Mouse (Mus musculus): ENCODE measurements around the gene Dnase1.
A peak's percentile ranks its signal among the peaks of the same experiment; 100 is the strongest.
"Not testable (repeated sequence)": the region's sequence is repeated elsewhere in the genome, so short reads cannot be mapped to it uniquely, and the experiment has no call there.

The Dnase1 gene

GRCm38 (mm10) chr16:4036807-4037206 is at the start of gene Dnase1:
Gene Dnase1 (plus strand): TSS chr16:4036942.
- DNase-seq, result no peak

GRCm38 (mm10) chr16:3988410-3988809 is 48.3 kb upstream of the Dnase1 start:
- DNase-seq, result no peak

GRCm38 (mm10) chr16:4003489-4004398 is 33.0 kb upstream of the Dnase1 start, which contains the start of gene Slx4:
Gene Slx4 (minus strand): TSS chr16:4003770.
- peak; percentile 100 for DNase-seq

GRCm38 (mm10) chr16:4012882-4013570 is 23.7 kb upstream of the Dnase1 start:
- no peak for DNase-seq

DNA sequence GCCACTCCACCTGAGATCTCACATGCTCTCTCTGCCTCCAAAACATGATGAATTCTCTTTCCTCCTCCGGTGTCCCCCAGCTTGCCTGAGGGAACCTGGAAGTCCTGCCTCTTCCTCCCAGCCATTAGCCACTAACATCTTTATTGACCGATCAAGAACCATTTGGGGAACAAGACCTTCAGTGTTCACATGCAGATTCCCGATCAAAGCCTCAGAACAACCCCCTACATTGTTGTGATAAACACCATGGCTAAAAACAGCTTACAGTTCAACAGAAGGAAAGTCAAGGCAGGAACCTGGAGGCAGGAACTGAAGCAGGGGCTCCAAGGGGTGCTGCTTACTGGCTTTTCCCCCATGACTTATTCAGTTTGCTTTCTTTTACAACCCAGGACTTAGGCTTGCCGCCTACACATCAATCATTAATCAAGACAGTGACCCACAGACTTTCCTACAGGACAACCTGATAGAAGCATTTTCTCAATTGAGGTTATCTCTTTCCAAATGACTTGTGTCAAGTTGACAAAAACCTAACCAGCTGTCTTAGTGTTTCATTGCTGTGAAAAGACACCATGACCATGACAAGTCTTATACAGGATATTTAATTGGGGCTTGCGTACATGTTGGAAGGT is 22.6 kb upstream of the Dnase1 start:
- no peak for DNase-seq

GRCm38 (mm10) chr16:4016786-4017185 is 20.0 kb upstream of the Dnase1 start:
- DNase-seq, result not testable (repeated sequence)

DNA sequence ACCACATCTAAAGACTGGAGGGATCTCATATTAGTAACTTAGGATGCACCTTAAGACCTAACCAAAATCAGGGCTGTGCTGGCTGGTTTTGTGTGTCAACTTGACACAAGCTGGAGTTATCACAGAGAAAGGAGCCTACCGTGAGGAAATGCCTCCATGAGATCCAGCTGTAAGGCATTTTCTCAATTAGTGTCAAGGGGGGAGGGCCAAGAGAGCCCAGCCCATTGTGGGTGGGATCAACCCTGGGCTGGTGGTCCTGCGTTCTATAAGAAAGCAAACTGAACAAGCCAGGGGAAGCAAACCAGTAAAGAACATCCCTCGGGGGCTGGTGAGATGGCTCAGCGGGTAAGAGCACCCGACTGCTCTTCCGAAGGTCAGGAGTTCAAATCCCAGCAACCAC is 19.3 kb upstream of the Dnase1 start:
- not testable (repeated sequence) for DNase-seq

DNA sequence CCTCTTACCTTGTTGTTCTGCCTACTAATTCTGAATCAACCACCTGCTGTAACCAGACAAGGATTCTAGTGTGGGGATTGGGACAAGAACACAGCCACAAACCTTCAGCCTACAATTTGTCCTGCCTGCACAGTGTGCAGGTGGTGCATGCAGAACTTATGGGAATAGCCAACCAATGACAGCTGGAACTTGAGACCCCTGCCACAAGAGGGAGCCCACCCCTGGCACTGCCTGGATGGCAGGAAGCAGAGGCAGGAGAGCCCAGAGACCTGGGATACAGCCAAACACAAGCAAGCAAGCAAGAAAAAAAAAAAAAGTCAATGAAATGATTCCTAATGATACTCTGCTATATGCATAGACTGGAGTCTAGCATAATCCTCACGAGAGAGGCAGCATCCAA is 15.5 kb upstream of the Dnase1 start:
- DNase-seq, result peak; percentile 81

DNA sequence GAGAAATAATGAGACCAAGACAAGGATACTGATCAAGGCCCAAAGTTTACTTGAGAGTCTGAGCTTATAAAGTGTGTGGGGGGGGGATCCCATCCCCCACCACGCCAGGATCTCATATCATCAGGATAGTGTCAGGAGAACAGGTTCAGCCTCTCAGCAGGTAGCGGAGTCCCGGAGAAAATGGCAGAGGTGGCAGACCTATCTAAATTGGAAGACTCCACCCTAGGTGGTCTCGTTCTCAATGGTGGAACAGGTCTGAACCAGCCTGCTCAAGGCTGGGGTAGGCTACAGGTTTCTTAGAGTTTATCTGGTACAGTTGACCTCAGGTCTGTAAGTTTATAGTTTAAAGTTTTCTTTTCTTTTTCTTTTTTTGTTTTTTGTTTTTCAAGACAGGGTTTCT is 14.0 kb upstream of the Dnase1 start:
- DNase-seq, result no peak

GRCm38 (mm10) chr16:4026672-4027071 is 10.1 kb upstream of the Dnase1 start:
- no peak for DNase-seq

GRCm38 (mm10) chr16:4027211-4027610 is 9.5 kb upstream of the Dnase1 start:
- no peak for DNase-seq

DNA sequence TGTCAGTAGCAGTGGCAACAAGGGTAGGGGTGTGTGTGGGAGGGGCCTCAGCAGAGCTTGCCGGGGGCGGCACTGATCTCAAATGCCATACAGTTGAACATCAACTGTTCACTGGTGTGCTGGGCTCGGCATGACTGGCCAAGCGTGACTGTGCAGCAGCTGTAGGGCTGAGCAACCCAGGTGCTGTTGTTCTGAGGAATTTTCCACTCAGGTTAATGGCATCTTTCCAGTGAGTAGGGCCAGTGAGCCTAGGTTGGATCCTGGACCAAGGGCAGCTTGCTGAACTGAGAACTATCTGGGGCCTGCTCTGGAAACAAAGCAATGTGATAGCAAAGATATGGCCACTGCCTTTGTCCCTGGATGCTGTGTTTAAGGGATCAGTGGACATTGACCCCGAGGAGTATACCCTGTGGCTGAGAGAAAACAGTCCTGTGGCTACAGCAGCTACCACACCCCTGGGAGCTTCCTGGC is 7.3 kb upstream of the Dnase1 start:
- peak; percentile 84 for DNase-seq

DNA sequence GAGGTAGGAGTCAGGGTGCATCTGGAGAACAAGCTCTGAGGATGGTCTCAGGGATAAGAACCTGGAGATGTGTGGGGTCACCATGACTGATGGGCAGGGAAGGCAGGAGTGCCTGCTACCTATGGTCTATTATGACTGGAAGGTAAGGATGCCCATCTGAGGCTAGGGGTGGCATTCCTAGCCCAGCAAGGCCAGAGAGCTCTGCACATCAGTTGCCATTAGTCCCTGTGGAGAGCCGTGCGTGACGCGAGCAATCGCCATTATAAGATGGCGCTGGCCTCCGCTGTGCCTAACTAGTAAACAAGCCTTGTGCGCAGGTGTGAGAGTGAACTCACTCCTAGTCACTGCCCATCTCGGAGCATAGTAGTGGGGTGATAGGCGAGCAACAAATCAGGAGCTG is 6.2 kb upstream of the Dnase1 start:
- no peak for DNase-seq

- no peak for DNase-seq
Measured at GRCm38 (mm10) chr16:4031441-4032274, 5.1 kb upstream of the Dnase1 start.

DNA sequence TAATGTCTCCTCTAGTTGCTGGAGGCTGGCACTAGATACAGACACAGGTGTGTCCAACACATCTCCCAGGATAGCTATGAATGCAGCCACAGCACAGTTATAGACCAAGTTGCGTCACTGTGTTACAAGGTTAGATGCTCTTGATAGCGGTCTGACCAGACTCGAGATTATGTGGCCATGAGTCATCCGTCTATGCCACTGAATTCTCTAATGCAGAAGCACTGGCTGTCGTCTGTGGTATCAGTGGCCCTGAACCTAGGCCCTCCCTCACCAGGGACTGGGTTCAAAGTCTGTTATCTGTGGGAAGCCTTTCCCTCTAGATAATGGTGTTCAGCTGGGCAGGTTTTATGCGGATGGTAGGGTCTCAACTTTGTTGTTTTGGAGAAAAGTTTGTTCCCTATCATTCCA is 4.4 kb upstream of the Dnase1 start:
- no peak for DNase-seq

DNA sequence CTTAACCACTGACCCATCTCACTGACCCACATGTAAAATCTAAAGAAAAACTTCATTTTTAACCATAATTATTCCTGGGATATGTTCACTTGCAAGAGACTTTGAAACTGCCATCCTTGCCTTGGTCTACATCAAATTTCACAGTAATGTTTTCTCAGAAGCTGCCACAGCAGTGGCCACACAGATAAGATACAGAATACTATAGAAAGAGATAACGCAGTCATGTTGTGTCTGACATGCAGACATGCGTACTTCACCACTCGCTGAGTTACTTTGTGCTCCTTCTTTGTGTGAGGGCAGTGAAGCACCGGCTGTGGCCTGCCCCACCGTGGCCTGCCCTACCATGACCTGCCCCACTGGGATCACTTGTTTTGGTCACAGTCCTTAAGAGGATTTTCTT is 2.8 kb upstream of the Dnase1 start:
- DNase-seq, result no peak

DNA sequence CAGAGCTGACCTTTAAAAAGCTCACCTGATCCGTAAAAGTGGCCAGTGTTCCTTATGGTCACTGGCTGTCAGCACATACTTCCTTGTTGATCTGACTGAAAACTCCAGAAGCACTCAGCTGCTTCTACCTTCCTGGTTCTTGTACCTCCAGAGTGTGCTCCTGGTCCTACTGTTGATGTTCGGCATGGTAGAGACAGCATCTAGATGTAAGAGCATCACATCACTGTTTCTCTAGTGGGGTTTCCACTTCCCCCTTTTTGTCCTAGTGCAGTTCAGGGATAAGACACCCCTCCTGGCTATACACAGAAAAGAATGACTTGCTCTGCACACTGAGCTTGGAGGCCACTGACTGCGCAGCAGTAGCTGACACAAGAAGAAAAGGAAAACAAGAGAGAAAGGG is 2.3 kb upstream of the Dnase1 start:
- DNase-seq, result no peak

DNA sequence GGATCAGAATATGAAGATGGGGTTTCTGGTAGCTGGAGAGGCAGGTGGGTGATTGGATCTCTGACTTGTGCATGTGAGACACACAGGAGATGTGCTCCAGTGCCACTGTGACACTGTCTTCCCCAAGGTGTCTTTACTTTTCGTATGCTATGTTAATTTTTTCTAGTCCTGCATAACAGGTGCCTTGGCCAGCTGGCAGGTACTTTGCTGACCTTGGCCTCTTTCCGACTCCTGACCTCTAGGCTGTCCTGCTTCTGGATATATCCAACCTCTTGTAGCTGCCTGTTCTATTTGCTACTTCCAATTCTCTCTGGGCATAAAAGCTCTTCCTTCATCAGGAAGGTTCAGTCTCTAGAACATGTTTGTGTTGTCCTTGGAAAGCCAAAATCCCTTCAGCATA is 1.2 kb upstream of the Dnase1 start:
- DNase-seq, result no peak

DNA sequence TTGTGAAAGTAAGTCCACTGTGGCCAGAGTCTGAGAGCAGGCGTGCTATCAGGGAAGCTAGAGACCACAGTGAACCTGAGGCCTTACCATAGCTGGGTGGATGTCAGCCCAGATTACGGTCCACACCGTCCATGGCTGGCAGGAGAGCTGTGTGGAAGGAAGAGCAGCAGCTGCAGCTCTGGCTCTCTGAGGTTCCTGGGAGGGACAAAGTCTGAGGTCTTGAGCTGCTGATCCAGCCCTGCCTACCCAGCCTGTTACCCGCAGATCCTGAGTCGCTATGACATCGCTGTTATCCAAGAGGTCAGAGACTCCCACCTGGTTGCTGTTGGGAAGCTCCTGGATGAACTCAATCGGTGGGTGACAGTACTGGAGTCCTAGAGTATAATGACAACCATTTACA is 948 bp downstream of the Dnase1 start:
- DNase-seq, result no peak

DNA sequence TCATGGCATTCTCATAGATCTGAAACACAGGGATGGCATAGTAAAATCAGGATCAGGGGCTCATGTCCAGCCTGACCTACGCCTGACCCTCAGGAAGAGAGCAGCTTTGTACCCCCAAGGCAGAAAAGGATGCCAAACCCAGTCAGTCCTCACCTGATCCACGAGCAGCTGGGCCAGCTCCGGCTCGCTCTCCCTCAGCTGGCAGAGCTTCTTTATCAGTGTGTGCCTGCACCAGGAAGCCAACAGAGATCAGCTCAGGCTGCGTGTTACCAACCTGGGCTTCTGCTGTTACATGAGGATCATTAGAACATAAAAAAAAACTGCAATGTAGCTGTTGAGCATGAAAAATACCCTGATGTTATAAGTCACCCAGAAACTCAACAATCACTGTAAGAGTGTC is 3.5 kb downstream of the Dnase1 start:
- DNase-seq, result no peak

GRCm38 (mm10) chr16:4041646-4042045 is 4.9 kb downstream of the Dnase1 start:
- DNase-seq, result no peak

GRCm38 (mm10) chr16:4044093-4044492 is 7.4 kb downstream of the Dnase1 start:
- no peak for DNase-seq

- no peak for DNase-seq
Measured at GRCm38 (mm10) chr16:4045524-4045923, 8.8 kb downstream of the Dnase1 start.

Measured in heart, adult 11 months (tissue).